Mouse (Mus musculus) ZHBTc4 (cell line): ENCODE measurements at regions not wholly inside any gene's neighbourhood (a gene's known extent, or its start where the extent isn't known, plus 50 kb on each side); places are given as distances from the start of the nearest gene placed in this dataset.

Source experiments
- DNase-seq: peaks from one replicate; pipeline ENCODE4 v3.0.0-alpha.2; 2011; ENCODE audit warnings: low read depth, low spot score

DNA sequence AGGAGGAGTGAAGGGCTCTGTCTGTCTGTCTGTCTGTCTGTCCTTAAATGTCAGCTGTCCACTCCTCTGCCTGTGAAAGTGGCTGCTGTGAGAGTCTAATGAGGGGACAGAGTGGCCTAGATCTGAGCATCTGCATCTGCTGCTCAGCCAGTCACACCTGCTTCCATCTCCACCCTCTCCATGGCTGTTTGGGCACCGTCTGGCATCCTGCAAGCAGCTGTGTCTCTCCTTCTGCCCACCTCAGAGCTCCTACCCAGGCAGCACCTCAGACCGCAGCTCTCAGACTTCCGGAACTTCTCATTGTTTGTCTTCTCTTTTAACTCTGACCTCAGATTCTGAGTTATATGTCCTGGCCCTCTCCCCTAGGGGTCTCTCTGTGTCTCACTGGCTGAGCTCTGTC lies 159.2 kb downstream of the Gm26897 start:
- DNase-seq: no peak

DNA sequence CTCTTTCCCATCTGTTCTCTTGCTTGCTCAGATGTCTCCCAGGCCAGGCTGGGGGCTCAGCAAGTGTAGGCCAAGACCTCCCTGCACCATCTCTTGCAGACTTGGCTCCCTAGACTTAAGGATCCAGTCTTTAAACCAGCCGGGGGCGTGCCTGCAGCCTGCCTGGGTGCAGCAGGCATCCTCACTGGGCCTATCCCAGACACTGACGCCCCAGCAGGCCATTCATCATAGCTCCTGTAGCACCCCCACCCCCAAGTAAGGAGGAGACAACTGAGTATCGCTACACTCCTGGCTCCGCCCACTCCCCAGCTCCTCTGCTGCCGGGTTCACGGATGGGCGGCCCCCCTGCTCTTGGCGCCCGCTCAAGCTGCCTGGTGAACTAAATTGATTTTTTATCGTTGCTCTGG lies 160.2 kb downstream of the Gm26897 start:
- DNase-seq: peak; percentile 84

DNA sequence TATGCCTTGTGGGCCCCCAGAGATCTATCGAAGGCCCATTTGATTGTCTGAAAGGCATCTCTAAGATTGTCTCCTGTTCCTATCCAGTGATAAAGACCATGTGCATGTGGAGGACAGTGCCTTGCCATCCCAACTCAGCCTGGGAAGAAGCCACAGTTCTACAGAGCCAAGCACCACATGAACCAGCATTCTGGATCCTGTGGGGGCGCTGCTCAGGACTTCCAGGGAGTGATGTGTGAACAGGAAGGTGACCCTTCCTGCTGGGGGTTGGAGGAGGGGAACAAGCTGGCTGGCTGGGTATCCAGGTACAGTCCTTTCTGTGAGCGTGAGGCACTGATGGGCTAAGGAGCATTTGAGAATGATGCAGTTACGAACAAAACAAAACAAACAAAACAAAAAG lies 163.8 kb downstream of the Gm26897 start:
- peak; percentile 46 for DNase-seq

DNA sequence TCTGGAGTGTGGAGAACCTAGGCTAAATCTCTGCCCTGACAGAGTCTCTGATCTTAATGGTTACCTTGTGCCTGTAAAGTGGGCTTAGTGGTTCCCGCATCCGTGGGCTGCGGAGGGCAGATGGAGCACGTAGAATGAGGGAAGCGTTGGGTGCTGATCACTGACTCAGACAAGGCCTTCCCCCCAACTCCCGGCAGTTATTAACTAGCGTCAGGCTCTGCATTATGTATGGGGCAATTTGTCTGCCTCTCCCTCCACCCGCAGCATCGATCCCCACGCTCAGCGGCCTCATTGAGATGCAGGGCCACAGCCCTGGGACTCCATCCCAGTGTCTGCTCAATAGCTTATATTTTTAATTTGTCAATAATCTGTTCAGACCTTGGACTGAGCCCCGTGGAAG lies 164.8 kb downstream of the Gm26897 start:
- no peak for DNase-seq

DNA sequence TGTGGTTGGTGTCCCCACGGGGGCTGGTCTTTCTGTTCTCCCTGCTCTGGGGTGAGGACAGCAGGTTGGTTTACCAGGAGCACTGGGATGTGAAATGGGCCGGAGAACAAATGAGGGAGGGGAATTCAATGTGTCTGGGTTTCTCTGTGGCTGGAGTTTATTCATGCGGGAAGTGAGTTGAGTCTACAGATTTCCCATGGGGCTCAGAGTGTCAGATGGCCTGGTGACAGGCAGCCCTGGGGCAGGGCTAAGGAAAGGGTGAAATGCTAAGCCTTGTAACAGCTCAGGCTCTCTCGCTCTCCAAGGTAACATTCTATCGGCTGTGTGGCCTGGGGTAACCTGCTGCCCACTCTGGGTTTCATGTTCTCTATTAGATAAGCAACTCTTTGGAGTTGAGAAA lies 167.5 kb downstream of the Gm26897 start:
- DNase-seq: no peak

DNA sequence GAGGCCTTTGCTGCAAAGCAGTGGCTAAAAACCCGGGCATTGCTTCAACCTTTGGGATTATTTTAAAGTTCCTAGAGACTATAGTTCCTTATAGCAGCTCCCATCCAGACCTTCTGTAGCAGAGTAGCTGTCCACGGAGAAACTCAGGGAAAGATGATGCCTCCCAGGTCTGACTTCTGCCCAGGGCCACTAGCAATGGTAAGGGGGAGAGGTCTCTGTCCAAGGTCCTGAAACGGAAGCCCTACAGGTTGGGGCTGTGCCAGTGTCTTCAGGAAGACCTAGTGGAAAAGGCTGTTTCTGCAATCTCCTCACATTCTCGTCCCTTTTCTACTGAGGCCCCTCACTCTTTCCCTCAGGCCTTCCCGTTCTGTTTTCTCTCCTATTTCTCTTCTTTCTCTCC lies 168.0 kb downstream of the Gm26897 start:
- peak; percentile 81 for DNase-seq

DNA sequence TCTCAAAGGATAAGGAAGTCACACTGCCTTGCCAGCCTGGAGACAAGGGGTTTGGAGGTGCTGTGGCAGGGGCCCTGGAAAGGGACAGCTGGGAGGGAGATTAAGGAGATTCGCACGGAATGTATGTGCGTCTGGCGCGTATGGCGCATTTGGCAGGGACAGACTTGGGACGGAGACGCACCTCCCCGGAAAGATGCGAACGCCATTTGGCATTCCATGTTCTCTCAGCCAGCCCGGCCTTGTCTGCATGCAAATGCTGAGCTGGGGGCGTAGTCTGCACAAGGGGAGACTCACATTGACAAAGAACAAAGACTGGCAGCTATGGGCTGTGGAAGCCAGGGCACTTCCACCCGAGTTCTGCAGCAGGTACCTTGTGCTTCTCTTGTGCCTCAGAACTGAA lies 174.4 kb downstream of the Gm26897 start:
- DNase-seq: peak; percentile 57

DNA sequence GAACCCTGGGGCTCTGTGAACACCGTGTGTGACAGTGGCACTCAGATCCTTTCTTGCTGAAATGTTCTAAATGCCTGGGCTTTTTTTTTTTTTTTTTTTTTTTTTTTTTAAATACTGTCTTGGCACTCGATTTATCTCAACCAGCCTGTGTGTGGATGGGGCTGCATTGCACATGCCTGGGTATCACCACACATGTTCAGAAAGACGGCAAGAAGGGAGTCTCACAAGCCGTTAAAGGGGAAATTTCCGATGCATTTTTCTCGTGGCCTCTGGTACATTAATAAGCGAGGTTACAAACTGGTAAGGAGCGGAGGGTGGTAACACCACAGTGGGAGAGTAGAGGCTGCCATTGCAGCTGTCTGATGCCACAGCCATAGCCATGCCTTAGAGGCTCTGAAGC lies 176.8 kb downstream of the Gm26897 start:
- no peak for DNase-seq

DNA sequence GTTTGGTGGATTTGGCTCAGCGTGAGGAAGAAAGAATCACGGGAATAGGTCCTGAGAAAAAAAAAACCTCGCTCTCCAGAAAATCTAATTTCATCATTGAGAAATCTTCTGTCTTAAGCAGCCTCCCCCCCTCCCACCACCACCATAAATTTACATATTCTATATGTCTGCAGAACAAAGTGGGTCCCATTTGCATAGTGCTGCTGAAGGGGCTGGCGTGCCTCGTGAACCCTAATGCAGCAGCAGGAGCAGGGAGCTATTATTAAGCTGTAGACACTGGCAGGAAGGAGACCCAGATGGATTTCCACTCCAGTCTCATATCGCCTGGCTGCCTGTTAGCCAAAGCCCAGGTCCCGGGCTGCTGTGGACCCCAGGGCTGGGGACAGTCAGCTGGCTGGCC lies 179.6 kb downstream of the Gm26897 start:
- DNase-seq: no peak

DNA sequence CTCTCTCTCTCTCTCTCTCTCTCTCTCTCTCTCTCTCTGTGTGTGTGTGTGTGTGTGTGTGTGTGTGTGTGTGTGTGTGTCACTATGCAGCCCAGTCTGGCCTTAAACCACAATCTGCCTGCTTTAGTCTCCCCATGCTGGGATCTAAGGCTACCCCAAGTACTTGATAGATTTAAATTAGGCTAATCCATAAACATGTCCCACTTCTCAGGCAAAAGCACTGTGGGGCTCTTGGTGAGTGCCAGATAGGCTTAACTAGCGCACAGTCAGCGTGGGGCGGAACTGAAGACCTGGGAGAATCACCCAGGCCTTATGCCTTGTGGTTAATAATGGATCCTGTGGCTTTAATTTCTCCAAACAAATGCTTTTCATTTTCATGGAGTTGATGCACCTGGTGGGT lies 180.6 kb downstream of the Gm26897 start:
- no peak for DNase-seq

DNA sequence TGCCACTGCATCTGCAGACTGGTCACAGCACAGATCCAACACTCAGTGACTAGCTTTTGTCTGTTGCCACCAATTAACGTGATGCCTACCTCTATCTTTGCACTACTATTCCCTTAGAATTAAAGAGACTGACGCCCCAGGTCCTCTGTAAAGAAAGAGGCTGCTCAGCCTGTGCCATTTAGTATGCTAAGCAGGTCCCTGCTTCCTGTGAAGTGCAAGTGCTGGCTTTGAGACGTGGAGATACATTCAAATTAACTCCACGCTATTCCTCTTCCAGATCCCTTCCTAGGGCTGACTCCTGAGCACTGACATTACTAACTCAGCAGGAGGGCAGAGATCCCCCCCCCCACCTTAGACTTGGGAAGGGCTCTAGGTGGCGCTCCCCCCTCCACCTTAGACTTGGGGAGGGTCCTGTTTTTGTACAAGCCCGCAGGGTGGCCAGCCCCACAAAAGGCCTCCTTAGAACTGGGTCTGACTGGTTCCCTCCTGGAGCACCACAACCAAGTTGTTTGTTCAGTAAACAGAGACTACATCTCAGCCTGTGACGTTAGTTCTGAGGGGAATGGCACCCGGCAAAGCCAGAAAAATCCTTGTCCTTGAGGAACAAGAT lies 184.0 kb downstream of the Gm26897 start:
- DNase-seq: peak; percentile 86

DNA sequence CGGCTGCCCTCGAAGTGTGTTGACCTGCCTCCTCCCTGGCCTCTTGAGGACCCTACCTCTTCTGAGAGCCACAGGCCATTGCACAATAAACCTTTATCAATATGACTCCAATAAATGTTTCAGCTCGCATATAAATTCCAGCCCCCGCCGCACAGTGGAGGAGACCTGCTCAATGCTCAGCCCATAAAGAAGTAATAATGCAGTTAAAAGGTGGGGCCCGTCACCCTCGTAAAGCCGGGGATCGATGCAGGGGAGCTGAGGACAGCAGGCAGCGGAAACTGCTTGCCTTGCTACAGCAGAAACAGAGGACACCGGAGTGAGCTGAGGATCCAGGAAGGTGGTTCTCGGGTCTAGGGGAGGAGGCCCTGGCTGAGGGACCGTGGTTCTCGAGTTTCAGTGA lies 185.2 kb downstream of the Gm26897 start:
- DNase-seq: no peak

DNA sequence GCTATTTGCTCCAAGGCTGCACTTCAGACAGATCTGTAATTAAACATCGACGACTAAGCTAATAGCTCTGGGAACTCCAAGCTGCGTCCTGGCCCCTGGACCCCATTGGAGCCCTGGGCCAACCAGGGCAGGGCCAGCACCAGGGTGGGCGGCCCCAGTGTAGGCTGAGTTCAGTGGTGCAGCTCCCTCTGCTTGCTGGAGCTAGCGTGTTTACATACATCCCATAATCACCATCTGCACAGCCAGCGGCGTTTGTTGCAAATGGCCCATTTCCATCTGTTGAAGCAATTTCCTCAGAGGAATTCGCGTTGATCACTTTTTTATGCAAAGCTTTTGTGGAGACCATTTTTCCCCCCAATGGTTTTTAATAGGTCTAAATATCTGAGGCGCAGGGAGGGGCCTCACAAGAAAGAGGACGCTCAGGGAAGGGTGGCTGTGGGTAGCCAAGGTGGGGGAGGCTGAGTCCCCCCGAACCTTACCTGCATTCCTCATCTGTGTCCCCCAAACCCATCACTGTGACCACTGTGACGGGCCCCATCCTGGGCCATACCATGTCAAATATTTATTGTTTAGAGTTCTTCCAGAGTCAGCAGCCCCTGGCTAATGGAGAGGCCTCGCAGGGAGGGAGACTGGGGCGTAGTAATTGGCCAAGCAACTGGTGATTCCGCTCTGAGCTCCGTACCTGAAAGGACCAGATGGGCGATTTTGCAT lies 189.4 kb downstream of the Gm26897 start:
- DNase-seq: peak; percentile 52

DNA sequence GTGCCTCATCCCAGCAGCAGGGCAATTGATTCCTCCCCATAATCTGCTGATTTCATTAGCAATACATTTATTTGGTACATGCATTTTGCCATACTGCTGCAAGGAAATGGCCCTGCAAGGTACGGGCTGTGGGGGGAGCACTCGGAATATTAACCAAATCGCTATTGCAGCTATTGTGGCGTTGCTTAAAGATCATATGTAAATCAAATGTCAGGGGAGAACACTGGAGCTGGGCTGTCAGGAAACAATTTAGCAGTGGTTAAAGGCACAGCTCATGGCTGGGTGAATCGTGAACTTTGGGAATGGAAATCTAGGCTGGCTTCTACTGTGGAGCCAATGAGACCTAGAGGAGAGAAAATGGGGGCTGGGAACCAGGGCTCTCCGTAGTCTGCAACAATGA lies 192.0 kb downstream of the Gm26897 start:
- DNase-seq: no peak

DNA sequence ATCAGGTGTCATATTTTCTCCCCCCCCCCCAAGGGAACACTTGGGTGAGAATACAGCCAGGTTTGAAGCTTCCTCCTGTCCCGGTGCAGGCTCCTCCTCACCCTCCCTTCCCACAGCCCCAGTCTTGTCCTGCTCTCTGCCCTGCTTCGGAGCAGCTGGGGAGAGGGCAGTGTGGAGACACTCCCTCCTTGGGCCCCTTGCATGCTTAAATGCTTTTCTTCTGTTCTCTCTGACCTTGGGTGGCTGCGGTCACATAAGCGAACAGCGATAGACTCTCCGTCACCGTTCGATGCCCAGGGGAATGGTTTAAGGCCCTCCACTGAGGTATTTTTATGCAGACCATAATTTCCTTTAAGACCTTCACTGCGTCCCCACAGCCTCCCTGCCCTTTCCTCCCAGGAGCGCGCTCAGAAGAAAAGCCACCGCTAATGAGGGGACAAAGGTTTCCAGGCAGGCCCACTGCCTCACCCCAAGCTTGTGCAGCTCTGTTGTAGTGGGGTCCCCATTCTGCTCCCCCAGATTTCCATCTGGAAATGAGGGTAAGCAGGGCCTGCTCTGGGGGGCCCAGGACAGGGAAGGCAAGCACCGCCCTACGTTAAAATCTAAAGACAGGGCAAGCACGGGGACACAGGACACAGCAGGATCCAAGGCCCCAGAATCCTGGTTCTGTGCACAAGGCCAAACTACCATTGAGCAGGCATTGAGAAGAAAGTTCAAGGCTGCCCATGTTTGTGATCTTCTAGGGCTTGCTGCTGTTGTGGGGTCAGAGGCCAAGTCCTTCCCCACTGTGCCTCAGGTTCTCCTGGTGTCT lies 195.7 kb downstream of the Gm26897 start:
- DNase-seq: peak; percentile 43

DNA sequence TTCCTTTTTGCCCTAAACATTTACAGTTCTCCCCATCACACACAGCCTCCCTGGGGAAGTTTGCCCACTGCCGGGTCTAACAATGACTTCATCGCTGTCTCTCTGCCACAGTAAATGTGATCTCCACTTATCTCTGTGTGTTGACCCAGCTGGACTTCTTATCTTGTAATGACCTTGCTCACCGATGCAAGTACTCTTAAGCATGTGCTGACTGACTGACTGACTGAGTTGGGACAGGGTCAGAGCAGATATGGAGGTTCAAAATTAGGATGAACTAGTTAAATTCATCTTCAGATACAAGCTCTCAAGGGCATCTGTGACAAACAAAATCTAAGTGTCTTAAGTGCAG lies 196.2 kb downstream of the Gm26897 start:
- DNase-seq: no peak

DNA sequence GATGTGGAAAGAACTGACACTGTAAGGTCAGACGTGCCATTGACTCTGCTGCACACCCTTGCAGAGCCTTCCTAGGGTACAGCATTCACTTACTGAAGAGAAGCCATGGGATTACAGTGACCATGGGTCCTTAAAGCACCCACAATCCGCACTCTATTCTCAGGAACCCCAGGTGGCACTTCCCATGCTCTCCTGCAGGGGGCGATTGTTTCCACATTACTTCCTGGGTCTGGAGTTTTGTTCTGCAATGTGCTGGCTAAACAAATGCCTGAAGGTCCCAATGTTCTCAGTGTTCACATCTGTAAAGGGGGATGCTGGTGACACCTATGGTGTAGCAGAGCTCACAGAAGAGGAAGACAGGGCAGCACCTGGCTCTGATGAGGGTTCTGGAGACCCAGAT lies 198.0 kb downstream of the Gm26897 start:
- peak; percentile 69 for DNase-seq

DNA sequence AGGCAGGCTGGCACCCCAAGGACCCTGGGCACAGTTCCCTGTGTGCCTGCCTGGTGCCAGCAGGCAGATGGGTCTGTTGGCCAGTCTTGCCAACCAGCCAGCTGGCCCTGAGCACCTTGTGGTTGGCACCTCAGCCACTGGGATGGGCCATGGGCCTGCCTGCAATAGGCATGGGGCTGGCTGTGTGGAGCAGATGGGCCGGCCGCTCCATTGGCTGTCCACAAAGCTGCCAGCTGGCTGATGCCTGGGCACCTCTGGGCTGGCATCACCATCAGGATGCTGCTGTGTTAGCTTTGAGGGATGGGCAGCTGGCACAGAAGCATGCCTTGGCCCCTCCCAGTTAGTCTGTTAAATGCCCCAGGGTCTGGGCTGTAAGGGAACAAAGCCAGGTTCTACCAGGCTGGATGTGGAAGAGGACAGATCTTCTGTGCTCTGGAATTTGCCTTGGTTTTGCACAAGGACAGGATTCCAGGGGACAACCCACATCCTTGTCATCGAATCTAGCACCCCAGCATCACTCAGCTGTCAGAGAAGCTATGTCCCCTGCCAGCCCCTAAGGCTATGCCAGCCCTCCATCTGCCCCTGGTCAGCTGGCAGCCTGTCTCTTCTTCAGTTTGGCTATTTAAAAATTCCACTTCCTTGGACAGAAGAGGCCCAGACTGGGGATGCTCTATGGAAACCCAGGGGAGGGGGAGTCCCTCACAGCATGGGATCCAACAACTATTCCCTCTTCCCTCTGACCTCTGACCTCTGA lies 201.8 kb downstream of the Gm26897 start:
- no peak for DNase-seq

DNA sequence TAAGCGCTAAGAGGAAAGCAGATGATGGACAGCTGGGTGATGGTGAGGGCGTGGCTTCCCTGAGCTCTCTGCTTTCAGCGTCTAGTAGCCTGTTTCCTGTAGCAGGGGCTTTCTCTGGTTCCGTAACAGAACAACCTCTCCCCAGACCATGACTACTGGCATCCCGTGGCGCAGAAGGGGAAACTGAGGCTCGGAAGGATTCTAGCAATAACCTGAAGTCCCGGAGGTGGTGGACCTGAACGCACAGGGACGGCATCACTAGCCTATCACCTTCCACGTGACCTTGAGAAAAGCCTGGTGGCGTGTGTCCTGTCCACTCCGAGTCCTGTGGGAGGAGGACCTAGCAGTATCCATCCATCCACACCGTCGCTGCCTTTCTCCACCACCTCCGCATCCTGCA lies 208.1 kb downstream of the Gm26897 start:
- no peak for DNase-seq

DNA sequence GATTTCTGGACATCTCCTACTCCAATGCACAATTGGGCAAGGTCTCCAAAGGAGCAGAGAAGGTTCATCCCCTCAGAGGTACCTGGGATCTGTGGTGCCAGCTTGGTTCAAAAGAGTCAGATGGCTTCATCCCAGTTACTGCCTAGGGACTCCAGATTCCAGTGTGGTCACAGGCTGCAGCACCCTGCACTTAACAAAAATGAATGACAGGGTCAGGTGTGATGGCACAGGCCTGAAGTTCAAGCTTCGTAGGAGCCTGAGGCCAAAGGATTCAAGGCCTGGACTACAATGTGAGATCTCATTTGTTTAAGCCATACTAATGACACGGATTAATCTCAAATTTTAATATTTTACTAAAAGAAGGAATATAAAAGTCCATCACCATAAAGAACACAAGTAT lies 209.1 kb downstream of the Gm26897 start:
- DNase-seq: no peak

DNA sequence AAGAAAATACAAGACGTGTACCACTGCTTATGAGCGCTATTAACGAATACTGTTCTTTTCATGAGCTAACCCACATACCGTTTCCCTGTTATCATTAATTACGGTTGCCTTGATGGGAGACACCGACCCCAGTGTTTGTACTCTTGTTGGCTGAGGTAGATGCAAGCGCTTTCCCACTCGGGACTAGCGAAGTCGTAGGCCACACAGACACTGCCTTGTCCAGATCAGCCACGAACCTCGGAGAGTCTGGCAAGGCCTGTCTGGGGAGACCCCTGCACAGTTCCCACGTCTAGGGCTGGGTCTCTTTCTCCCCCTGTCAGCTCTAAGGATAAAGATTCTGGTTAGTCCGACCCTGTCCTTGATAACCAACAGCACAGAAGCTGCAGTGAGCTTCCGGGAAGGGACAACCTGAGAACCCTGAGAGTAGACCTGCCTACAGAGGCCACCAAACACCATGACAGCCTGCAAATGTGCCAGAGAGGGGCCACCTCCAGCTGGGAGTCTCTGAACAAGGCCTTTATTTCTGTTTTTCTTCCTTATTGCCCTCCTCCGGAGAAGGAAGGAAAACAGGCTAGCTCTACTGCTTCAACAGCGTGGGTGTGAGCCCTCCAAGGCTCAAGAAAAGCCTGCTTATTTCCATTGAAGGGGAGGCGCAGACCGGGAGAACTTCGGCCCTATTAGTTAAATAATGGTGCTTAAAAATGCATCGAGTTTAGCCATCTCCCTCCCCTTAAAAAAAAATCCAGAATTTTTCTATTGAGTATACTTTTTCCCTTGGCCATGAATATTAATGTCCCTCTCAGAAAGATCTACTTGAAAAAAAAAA lies 209.8 kb downstream of the Gm26897 start:
- no peak for DNase-seq
